Mouse (Mus musculus) G1E (cell line): ENCODE measurements at regions not wholly inside any gene's neighbourhood (a gene's known extent, or its start where the extent isn't known, plus 50 kb on each side); places are given as distances from the start of the nearest gene placed in this dataset.

Experiments used
- CTCF ChIP-seq: IDR thresholded peaks from 2 replicates; pipeline ENCODE4 v1.5.1; 2012; ENCODE audit warnings: low read depth, low read length, inconsistent platforms, mixed read lengths
- GATA1 ChIP-seq: IDR thresholded peaks from 2 replicates; pipeline ENCODE4 v1.6.1; 2012; ENCODE audit warnings: borderline replicate concordance, low read length, inconsistent platforms, mixed read lengths

DNA sequence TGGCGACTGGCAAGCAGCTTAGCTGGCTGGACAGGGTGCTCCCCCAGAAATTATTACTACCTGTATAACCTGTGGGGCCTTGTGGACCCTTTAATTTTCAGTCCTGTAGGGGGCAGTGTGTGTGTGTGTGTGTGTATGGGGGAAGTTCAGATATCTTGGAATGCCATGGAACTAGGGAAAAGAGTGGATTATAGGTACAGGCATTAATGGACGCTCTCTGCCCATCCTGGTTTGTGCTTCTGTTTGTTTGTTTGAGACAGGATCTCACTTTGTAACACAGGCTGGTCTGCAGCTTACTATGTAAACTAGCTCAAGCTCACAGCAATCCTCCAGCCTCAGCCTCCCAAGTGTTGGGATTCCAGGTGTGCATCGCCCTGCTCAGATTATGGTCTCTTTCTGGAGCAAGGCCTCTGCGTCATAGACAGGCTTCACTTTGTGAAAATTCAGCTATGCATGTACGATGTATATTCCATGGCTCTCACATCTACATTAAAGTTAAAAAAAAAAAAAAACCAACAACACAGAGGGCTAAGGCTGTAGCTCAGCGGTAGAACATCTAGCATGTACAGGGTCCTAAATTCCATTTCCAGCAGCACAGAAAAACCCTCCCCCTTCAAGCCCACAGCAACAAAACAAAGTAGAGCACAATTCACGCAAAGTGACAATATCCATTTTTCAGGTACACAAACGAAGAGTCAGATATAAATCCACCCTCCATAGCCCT lies 50.7 kb upstream of the Ddx3x start:
- no peak for TF ChIP-seq CTCF
- no peak for TF ChIP-seq GATA1
